Mouse (Mus musculus): ENCODE measurements around the gene Bach1.

The Bach1 gene

GRCm38 (mm10) chr16:87698692-87699305, at the start of gene Bach1:
TSS of gene Bach1 (plus strand) at chr16:87698945.
- peak; percentile 80 to 85 for DNase-seq (ENCODE audit: low spot score in 2 of 2)

DNA sequence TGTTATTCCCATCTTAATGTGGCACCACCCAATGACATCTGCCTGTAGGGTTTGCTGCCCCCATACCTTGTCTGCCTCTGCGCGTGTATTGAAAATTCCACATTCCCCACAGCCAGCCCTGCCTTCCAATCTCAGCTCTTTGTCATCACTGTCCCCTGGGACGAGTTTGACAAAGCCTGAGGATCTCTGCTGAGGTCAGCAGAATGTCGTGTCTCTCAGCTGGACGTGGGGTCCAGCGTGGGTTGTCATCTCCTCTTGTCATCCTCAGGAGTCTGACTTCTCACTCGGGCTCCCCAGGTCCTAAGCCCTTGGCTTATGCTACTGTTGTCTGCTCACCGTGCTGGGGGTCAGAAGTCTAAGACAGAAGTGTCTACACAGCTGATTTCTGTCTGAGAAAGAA, 46.4 kb upstream of the Bach1 start:
- no peak for DNase-seq (ENCODE audit: low spot score in 2 of 2)

- no peak for DNase-seq (ENCODE audit: low spot score in 2 of 2)
Observed at GRCm38 (mm10) chr16:87652924-87653323, 45.8 kb upstream of the Bach1 start.

DNA sequence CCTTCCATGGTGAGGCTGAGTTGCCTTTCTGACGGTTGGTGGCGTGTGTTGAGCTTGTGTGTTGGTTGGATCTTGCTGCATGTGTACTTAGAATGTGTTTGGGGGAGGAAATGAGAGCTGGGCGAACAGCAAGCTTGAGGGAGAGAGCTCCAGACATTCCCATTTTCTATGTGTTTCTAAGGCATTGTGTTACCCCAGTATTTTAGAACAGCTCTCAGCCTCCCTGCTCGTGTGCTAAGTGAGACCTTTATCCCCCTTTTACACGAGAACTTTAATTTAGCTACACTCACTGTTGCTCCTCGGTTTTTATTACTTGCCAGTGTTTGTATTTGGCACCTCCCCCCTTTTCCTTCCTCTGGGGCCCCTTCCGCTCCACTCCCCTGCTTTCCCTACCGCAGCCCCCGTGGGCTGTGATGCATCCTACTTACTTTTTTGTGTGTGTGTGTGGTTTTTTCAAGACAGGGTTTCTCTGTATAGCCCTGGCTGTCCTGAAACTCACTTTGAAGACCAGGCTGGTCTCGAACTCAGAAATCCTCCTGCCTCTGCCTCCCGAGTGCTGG, 44.6 kb upstream of the Bach1 start:
- no peak for DNase-seq (ENCODE audit: low spot score in 2 of 2)

- DNase-seq (ENCODE audit: low spot score in 2 of 2): no peak
Observed at GRCm38 (mm10) chr16:87655005-87655404, 43.7 kb upstream of the Bach1 start.

GRCm38 (mm10) chr16:87655579-87655978, 43.2 kb upstream of the Bach1 start:
- no peak for DNase-seq (ENCODE audit: low spot score in 2 of 2)

GRCm38 (mm10) chr16:87656771-87657170, 42.0 kb upstream of the Bach1 start:
- no peak for DNase-seq (ENCODE audit: low spot score in 2 of 2)

GRCm38 (mm10) chr16:87657291-87657690, 41.5 kb upstream of the Bach1 start:
- no peak for DNase-seq (ENCODE audit: low spot score in 2 of 2)

GRCm38 (mm10) chr16:87661024-87661471, 37.7 kb upstream of the Bach1 start:
- peak in 1 of 2 experiments; percentile 26 for DNase-seq (ENCODE audit: low spot score in 2 of 2)

GRCm38 (mm10) chr16:87661636-87662035, 37.1 kb upstream of the Bach1 start:
- no peak for DNase-seq (ENCODE audit: low spot score in 2 of 2)

- DNase-seq (ENCODE audit: low spot score in 2 of 2): no peak
Observed at GRCm38 (mm10) chr16:87662528-87662927, 36.2 kb upstream of the Bach1 start.

DNA sequence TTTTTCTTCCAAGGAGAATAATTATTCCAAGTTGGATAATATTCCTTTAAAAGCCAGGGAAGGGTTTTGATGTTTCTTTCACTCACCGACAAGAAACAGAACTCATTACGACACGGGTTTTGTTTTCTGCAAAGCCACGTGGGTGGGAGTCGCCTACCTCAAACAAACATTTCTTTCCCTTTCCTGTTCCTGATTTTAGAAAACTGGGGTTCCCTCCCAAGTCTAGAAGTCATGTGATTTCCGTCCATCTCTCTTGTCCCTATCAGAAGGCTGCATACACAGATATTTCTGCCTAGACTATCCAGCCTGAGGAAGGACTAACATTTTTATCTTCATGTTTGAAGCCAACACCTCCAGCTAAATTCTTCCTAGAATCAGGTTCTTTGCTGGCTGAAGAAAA, 34.9 kb upstream of the Bach1 start:
- no peak for DNase-seq (ENCODE audit: low spot score in 2 of 2)

DNA sequence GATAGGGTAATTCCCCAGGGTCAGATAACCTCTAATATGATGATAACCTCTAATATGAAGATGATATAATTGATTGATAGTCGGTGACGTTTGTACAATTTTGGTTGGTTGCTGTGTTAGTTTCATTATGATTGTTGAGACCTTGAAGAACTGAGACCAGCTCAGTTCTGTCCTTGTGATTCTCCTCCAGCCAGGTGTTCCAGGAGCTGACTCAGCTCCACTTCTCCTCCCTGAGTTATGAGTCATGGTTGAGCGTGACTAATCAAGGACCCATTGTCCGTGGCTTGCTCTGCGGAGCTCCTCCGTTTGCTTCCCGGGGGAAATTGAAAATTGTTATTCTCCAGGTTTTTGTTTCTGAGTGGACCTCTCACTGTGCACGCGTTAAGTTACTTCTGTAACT, 33.5 kb upstream of the Bach1 start:
- DNase-seq (ENCODE audit: low spot score in 2 of 2): no peak

- DNase-seq (ENCODE audit: low spot score in 2 of 2): no peak
Observed at GRCm38 (mm10) chr16:87665752-87666619, 32.8 kb upstream of the Bach1 start.

DNA sequence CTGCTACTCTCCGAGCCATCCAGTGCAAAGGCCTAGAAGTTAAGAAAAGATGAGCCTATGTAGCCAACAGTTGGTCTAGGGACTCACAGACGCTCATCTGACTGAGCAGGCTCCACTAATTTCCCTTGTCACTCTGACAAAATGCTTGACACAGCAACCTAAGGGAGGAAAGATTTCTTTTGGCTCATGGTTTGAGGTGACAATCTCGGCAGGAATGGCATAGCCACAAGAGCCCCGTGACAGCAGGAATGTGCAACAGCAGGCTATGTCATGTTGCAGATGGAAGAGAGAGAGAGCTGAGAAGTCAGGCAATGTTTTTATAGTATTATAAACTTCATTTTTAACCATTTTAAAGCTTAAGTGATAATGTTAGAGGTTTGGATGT, 32.1 kb upstream of the Bach1 start:
- DNase-seq (ENCODE audit: low spot score in 2 of 2): no peak

DNA sequence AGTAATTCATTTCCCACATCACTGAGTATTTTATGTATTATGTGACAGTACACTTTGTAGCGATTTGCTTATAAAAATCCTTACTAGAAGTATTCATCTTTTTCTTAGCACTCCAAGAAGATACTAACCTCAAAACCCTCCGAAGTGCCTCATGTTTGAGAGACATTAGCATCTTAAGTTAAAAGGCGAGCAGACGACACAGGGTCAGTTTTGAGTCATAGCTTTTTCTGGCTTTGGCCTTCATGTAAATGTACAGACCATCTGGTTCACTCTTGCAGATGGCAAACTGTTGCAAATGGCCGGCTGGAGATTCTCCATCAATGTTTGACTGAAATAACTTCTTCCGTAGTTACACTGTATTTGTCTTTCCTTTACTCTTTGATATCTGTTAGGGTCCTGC, 30.7 kb upstream of the Bach1 start:
- no peak for DNase-seq (ENCODE audit: low spot score in 2 of 2)

GRCm38 (mm10) chr16:87670091-87670820, 28.5 kb upstream of the Bach1 start:
- no peak for DNase-seq (ENCODE audit: low spot score in 2 of 2)

DNA sequence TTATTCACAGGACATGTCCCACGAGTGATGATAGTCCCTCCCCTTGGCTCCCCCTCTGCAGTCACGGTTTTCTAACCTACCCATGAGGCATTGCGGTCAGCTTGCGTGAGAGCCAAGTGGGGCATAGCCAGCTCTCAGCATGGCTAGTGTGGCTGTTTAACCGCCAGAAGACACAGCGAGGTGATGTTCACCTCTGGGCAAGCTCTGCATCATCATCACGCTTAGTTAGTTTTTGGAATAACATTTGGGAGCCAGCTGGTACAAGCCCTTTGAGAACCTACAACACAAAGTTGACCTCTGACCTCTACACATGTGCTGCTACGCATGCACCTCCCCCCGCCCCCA, 28.0 kb upstream of the Bach1 start:
- DNase-seq (ENCODE audit: low spot score in 2 of 2): no peak

GRCm38 (mm10) chr16:87671336-87671735, 27.4 kb upstream of the Bach1 start:
- no peak for DNase-seq (ENCODE audit: low spot score in 2 of 2)

DNA sequence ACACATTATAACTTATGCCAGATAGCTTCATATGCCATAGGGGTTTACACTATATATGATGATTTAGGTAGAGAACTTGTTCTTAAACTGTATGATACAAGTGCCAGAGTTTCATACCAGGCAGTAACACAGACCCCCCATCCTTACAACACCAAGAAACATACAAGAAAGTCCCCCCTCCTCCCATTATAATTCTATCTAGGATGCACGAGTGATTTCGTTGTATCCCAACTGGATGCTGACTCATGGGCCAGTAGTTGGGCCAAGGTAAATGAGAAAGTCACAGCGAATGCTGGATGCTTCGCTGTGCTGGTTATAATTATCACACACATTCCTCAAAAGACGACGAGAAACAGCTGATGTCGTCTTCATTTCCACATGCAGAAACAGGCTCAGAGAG, 25.6 kb upstream of the Bach1 start:
- no peak for DNase-seq (ENCODE audit: low spot score in 2 of 2)

DNA sequence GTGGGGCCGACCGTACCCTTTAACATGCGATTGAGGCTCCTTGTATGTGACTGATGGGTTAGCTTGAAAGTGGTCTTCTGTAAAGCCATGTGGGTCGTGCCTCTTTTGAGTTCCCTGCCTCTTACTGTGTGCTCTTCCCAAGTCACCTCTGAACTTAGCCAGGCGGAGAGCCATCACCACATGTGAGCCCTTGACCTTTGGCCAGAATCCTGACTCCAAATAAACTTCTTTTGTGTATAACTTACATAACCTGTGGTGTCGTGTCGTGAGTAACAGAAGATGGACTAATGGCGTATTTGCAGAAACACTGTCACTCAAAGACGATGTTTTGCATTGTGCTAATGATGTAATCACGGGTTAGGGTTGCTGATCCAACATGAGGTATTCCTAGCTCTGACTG, 22.6 kb upstream of the Bach1 start:
- no peak for DNase-seq (ENCODE audit: low spot score in 2 of 2)

DNA sequence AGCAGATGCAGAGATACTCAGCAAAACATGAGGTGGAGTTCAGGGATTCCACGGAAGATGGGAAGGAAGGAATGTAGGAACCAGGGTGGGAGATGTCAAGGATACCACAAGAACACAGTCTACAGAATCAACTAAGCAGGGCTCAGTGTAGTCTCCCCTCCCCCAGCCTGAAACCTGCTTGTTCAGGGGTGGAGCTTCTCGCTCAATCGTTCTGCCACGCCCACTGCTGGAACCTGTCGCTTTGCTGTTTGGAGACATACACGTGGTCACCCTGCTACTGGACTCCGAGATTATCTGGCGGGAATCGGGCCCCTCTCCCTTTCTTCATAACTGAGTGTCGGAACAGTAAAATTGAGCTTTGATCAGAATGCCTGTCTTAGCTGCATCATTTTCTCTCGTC, 20.1 kb upstream of the Bach1 start:
- no peak for DNase-seq (ENCODE audit: low spot score in 2 of 2)
